Mouse (Mus musculus): Measurements from ENCODE around the gene Snx25. TPM values are rescaled to one million over a fixed set of nuclear protein-coding genes. Genes with fewer than 3 reads are reported as not detected.

Snx25 gene
- total RNA-seq, 2 experiments from 2014 or later: 6.9 to 10.1 TPM

DNA sequence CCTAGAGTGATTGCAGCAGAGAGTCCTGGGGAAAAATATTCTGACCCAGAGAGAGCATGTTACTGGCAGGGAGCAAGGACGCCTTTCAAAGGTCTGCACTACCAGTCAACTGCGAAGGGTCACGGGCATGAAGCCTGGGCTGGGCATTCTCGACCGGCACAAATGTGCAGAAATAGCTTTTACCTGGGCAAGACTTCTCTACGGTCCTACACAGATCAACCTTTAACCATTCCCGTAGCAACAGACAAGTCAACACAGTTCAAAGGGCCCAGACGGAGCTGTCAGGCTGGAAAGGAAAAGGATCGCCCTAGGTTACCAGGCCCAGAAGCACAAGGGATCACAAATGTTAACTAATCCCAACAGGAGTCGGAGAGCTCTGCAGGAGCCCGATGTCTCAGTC lies 115.7 kb downstream of the Snx25 start:
- no peak for ATAC-seq (replicated peaks; ENCODE audit: low FRiP score, poor library complexity, severe bottlenecking)

DNA sequence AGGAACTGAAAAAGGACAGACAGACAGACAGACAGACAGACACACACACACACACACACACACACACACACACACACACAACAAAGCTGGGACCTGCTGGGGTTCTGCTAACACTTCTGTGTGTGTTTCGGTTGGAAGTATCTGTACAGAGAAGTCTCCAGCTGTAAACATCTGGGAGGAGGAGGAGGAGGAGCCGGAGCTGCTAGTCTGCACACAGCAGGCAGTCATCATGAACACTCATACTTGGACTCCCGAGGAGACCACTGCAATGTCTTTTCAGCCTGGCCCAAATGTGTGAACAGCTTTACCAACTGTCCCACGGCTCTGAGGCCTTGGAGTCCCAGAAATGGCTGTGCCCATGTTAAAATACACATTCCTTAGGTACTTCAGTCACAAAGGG lies 127.6 kb downstream of the Snx25 start:
- ATAC-seq (replicated peaks; ENCODE audit: low FRiP score, poor library complexity, severe bottlenecking): no peak

DNA sequence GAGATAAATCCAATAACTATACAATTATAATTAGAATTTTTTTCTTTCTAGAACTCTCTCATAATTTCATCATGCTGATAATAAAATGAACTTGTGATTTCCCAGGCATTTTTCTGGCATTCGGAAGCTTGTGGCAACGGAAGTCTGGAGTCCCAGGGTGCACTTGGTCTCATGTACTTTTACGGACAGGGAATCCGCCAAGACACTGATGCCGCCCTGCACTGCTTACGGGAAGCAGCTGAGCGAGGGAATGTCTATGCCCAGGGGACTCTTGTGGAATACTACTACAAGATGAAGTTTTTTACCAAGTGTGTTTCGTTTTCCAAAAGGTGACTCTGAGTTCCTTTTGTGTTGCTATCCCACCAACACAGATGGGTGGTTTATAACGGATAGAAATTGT lies 129.2 kb downstream of the Snx25 start:
- no peak for ATAC-seq (replicated peaks; ENCODE audit: low FRiP score, poor library complexity, severe bottlenecking)

DNA sequence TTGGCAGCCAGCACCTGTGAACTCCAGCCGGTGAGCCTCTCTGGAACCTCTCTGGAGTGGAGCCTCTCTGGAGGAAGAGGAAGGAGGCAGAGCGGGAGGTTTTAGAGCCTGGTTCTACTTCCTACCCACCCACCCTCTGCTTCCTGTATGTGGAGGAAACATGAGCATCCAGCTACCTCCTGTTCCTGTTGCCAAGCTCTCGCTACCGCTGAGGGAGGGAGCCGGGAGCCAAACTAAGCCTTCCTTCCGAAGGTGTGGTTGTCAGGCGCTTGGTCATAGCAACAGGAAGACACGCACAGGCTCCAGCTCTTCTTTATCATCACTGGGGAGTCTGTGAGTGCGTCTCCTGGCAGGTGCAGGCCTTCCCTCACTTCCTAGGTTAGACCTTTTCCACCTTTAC lies 129.8 kb downstream of the Snx25 start:
- no peak for ATAC-seq (replicated peaks; ENCODE audit: low FRiP score, poor library complexity, severe bottlenecking)

DNA sequence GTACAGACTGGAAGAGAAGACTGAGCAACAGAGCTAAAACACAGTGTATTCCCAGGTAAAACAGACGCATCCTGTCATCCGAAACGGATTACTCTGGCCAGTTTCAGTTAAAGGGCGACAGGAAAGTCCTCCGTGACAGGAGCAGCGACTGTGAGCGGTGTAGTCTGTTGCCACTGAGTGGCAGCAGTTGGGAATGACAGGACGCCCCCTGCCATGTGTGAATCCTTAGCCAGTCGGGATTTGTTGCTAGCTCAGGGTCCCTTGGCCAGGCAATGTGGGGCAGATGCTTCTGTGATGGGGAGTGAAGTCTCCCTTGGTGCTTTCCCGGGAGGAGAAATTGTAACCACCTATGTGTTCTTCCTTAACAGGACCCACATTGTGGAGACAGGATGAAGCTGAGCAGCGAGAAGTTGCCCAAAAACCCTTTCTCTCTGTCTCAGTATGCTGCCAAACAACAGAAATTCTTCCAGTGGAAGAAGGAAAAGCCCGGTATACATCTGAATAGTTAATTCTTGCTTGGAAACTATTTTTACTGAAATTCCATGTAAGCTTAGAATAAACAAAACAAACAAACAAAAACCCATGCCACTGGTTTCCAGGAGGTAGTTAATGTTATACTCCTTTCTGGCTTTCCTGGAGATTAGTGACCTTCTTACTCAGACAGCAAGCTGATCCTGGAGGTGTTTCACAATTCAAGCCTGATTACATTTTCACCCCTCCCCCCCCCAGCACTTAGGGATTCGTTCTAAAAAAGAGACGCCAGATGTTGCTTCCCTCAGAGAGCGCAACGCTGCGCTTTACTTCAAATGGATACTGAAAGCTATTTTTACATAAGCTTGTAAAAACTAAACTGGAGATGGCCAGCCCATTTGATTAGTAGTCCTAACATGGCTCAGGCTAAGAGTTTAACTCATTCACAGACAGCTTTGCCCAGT lies 140.9 kb downstream of the Snx25 start:
- no peak for ATAC-seq (replicated peaks; ENCODE audit: low FRiP score, poor library complexity, severe bottlenecking)

DNA sequence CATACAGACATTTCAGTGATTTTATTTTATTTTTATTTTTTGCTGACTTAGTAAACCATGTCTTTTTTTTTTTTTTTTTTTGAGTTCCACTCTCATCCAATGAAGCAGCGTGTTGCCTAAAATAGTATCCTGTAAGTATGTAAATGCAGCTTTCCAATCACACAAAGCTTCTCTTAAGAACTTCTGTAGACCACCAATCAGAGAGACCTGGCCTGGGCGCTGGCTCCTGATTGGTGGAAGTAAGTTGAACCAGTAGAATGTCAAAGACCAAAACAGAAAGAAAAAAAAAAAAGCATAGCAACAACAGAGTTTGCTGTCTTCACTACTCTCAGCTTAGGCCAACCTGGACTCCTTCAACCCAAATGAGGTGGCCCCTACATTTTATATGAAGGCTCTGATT lies 141.7 kb downstream of the Snx25 start:
- no peak for ATAC-seq (replicated peaks; ENCODE audit: low FRiP score, poor library complexity, severe bottlenecking)

DNA sequence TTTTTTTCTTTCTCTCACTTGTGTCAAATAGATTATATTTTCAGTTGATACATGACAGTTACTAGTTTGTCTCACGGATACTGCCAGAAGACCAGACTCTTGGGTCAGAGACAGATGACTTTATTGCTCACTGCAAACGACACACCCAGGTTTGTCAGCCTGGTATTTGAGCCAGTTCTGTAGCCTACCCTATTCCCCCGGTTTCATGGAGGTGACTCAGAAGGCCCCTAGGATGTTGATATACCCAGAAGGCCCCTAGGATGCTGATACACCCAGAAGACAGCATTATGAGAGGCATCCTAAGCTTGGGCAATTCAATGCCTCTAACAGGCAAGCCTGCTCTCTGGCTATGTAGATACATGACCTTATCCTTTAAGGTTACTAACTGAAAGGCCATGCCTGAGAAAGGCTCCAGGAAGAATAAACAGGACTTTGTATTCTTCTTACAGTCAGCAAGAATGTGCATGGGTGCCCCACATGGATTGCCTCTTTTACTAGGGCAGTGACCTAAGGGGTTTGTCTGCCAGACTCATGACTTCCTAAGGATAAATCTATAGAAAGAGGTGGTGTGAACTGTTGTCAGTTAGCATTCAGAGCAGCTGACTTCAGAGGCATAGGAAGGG lies 144.8 kb downstream of the Snx25 start:
- no peak for ATAC-seq (replicated peaks; ENCODE audit: low FRiP score, poor library complexity, severe bottlenecking)

DNA sequence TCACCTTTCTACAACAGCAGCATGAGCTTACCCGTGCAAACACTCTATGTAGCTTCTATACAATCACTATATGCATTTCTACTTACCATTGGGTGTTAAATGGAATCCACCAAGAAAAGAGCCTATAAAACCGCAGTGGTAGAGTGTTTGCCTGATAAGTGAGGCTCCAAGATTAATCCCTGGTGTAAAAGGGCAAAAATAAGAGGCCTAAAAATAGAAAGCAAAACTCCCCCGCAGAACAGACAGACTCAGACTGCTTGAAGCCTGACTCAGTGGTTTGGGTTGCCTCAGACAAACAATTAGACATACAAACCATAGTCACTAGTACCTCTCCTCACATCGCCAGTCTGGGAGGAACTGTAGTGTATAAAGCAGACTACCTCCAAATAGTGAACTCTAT lies 146.4 kb downstream of the Snx25 start, which contains the start of gene Ankrd37:
Gene Ankrd37 (minus strand): TSS at position 112 of the 400 bp plus-strand sequence.
- no peak for ATAC-seq (replicated peaks; ENCODE audit: low FRiP score, poor library complexity, severe bottlenecking)

DNA sequence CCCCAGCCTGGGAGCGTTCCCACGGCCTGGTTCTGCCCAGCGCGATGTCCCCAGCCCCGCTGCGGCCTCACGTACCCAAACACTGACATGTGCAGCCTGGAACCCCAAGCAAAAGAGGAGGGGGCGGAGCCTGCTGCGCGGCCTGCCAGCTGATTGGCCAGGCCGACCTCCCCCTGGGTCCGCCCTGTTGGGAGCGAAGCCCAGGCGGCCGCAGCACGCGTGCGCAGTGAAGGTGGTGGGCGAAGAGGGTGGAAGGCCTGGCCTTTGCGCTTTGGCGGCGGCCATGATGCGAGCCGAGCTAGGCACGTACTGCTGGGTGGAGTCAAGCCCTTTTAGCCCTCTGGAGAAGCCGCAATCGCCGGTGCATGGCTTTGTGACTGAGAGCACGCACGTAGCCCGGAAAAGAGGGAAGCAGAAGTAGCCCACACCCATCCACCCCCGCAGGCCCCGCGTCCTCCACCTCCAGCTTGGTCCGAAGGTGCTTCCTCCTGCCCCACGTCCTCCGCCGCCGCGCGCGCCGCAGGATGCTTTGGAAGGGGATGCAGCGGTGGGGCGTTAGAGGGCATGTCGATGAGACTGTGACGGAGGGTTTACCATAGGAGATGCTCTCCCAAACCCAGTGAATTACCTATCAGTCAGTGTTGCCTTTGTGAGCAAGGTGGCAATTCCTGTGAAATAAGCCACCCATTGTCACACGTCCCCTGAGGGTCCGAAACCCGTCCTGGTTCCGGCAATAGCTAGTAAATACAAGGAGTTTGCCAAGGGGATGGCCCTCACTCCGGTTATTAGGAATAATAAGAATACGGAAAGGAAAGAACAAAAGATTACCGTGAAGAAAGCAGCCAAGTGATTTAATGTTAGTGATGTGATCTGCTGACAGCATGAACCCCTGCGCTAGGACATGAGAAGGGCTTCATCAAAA lies 151.9 kb downstream of the Snx25 start:
- ATAC-seq (replicated peaks; ENCODE audit: low FRiP score, poor library complexity, severe bottlenecking): peak; percentile 100

DNA sequence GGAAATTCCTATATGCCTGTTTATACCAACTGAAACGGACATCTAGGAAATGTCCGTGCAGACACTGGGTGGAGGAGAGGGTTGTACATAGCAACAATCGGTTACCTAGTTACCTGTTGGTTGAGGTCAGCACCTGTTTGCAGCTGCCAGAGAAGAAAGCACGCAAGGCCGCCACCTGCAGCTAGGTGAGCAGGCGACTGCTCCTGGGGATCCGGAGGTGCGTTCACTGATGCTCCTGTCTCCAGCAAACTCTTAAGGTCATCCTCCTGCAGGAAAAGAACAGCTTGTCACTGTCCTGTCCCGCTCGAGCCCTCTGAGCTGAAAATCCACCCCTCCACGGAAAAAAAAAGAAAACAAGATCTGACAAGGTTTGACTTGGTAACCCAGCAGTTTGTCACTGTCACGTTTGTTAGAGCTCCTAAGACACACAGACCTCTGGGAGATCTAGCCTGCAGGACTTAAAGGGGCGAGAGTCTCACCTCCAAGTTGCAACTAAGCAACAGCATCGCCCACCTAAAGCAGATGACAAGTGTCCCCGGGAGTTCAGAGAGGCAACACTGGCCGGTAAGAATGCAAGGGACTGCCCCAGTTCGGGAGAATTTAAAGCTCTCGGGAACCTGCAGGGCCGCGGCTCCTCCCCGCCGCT lies 152.7 kb downstream of the Snx25 start, which contains the start of gene Lrp2bp:
Gene Lrp2bp (plus strand): TSS at position 166 of the 646 bp plus-strand sequence.
- ATAC-seq (replicated peaks; ENCODE audit: low FRiP score, poor library complexity, severe bottlenecking): no peak

DNA sequence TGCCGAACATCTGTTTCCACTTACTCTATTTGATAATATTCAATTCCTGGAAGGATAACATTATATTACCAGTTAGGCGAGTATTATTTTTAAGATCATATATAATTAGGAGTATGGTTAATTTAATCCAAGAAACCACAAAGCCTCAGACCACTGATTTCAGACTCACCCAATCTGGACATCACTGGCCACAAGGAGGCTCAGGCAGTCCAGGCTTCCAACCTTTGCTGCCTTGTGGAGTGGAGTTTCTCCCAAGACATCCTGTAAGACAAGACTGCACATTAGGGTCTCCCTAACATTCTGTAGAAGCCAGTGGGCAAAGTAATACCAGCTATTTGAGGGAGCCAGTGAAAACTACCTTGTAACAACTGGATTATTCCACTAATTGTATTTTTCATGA lies 153.7 kb downstream of the Snx25 start:
- no peak for ATAC-seq (replicated peaks; ENCODE audit: low FRiP score, poor library complexity, severe bottlenecking)

DNA sequence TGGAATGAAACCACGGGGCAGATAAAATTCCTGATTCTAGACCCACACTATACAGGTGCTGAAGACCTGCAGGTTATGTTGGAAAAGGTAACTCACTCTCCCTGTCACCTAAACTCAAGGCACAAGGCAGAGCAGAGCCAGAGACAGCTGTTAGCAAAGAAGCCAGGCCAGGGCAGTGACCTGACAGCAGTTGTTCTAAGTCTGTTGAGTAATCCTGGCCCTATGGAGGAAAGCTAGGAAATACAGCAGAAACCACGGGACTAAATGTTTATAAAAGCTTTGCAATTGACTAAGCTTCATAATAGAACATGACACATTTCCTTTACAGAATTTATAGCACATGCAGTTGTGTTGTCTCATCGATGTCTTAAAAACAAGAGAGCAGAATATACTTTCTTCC lies 156.4 kb downstream of the Snx25 start:
- ATAC-seq (replicated peaks; ENCODE audit: low FRiP score, poor library complexity, severe bottlenecking): no peak

DNA sequence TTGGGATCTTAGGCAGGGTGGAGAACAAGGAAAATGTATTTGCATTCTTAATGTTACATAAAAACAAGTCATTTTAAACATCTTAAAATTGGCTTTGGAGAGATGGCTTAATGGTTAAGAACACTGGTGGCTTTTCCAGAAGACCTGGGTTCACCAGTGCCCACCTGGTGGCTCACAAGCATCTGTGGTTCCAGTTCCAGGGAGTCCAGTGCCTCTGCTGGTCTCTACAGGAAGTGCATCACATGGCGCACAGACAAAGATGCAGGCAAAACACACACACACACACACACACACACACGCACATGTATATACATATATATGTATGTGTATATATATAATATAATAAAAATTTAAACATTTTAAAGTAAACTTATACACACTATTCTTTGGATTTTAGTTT lies 157.8 kb downstream of the Snx25 start:
- no peak; the same call in 1 of the 2 replicates for ATAC-seq (replicated peaks; ENCODE audit: low FRiP score, poor library complexity, severe bottlenecking)

DNA sequence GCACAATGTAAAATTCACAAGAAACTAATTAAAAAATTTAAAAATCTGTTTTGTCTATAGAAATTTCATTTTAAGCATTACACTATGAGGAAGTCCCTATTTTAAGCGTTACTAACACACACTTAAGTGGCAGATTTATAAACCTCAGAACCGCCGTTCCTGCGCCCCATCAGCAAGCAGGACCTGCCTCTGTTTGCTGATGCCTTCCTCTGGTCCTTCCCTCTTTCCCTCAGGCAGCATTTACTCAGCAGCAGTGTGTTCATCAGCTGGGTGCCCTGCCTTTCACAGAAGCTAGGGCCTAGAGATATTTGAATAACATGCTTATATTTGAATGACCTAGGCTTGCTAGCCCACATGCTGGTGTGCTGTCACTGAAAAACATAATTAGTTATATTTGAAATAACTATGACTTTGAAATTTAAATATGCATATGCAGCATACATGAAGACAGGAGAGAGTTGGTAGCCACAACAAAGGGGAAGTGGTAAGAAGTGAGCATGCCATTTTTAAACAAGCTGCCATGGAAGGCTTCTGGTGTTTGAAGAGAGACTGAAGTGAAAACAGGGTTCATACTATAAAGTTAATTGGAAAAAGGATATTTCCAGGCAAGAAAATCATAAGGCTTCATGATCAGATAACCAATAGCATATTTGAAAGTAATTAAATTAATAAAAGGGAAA lies 161.2 kb downstream of the Snx25 start:
- ATAC-seq (replicated peaks; ENCODE audit: low FRiP score, poor library complexity, severe bottlenecking): no peak

DNA sequence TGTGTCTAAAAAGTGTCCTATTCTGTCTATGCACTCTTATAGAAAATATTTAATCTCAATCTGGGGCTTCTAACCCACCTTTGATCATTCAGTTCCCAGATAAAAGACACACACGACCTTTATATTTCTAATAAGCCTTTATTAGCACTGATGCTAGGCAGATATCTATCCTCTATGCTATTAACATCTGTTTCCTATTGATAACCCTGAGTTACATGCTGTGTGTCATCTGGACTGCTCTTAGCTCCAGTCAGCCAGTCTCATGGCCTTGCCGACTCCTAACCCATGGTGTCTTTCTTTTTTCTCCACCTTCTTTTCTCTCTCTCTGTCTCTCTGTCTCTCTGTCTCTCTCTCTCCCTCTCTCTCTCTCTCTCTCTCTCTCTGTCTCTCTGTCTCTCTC lies 163.8 kb downstream of the Snx25 start:
- ATAC-seq (replicated peaks; ENCODE audit: low FRiP score, poor library complexity, severe bottlenecking): no peak

DNA sequence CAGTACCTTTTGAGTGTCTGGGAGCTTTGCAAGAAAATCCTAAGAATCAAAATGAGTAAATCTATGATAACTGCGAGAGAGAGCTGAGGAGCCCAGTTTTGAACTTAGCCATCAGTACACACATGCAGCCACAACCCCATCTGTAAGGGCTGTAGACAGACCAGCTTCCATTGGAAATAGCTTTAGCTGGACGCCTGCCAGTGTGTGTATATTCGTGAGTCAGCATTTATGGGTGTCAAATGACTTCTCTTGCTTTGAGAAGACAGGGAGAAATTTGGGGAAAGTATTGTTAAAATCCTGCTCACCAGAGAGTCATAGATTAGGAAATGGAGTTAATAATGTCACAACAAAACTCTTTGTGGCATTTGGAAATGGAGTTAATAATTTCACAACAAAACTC lies 165.3 kb downstream of the Snx25 start:
- no peak for ATAC-seq (replicated peaks; ENCODE audit: low FRiP score, poor library complexity, severe bottlenecking)
